Mouse (Mus musculus) naive thymus-derived CD4-positive, alpha-beta T cell, adult 2 months (primary cell): ENCODE data around the gene Atg9a.

ENCODE experiments used
- DNase-seq: peaks from one replicate; pipeline ENCODE4 v3.0.0-alpha.2; 2011; ENCODE audit warnings: low read depth

Atg9a gene

DNA sequence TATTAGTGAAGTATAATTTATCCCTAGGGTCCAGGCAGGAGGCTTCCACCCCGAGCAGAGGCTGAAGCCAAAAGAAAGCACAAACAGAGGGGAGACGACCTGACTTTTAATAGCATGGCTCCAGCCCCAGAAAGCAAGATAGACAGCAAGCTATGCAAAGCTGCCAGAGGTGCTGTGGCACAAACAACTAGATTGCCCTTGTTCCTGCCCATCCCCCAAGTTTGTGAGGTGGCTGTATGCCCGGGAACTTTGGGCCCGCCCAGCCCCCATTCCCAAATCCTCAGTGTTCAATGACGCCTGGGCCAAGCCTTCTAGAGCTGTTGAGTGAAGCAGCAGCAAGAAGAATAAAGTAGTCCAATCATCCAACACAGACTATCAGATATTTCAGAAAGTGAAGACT lies 22.9 kb upstream of the Atg9a start:
- no peak for DNase-seq

- DNase-seq: peak; percentile 19
Measured at GRCm38 (mm10) chr1:75214442-75214841, 22.4 kb upstream of the Atg9a start.

DNA sequence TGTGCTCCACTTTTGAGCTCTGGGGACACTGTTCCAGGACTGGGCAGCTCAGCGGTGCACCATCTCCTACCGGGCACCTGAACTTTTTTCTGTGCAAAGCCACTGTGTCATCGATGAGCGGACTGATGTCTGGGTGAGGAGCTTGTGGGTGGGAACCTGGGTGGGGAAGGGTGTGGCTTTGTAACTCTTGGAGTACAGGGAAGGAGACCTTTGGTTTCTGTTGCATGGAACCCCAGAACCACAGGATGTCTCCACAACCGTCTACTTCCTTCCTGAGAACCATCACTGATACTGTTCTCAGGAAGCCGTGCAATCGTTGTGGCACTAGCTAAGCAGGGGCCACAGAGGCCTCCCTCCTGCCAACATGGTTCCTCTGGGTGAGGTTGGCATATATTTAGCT lies 21.1 kb upstream of the Atg9a start:
- DNase-seq: peak; percentile 55

DNA sequence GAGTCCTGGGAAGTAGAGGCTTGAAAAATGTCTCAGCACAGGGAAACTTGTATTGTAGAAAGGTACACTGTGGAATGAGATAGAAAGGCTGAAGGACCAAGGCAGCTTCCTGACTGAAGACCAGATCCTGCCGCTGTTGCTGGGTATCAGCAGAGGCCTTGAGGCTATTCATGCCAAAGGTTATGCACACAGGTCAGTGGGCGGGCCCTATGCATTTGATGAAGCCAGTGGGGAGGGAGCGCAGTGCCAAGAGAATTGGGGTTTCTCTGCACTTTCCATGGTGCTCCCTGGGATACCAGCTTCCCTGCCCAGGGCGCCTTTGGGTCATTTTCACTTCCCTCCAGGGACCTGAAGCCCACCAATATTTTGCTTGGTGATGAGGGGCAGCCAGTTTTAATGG lies 20.5 kb upstream of the Atg9a start:
- peak; percentile 10 for DNase-seq

- no peak for DNase-seq
Measured at GRCm38 (mm10) chr1:75211141-75211708, 19.2 kb upstream of the Atg9a start.

DNA sequence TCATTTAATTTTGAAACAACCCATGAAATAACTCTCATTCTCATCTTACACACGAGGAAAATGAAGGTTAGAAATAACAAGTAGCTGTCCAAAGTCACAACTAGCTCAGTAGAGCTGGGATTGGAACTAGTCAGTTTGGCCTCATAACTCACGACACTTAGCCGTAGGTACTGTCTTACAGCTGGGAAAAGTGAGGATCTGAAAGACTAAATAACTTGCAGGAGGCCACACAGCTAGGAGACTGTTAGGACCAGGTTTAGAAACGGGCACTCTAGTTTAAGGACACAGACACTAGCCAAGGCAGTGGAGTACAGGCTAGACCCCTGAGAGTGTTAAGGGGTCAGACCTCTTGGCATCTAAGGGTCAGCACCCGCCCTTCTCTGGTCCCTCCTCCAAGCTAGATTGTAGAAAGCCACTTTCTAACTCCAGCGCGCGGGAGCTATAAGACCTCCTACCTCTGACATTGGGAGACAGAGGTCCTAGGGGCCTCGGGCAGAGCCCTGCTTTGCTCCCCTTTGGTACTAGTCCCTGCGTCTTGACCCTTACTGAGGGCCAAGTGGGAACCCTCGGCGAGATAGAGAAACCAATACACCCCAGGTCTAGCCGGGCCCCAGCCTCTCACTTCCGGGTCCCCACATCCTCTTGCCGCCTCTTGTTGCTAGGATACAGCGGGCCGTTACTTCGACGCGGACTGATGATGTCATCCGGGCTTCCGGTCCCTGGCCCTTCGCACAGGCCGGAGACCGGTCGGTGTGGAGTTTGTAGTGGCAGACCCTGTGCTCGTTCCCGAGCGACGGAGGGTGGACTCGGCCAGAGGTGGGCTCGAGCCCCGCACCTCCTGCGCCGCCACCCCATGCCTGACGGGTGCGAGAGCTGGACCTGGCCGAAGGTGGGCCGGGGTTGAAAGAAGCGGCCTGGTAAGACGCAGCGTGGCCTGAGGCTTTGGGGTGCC lies 18.4 kb upstream of the Atg9a start, which contains the start of the genes Glb1l and Stk16:
Gene Glb1l (minus strand): TSS at position 678 of the 952 bp plus-strand sequence.
Gene Stk16 (plus strand): TSS at position 703 of the 952 bp plus-strand sequence.
- peak; percentile 94 for DNase-seq

GRCm38 (mm10) chr1:75208967-75209678 lies 17.1 kb upstream of the Atg9a start:
- DNase-seq: peak; percentile 34

GRCm38 (mm10) chr1:75201236-75201635 lies 9.2 kb upstream of the Atg9a start:
- DNase-seq: no peak

DNA sequence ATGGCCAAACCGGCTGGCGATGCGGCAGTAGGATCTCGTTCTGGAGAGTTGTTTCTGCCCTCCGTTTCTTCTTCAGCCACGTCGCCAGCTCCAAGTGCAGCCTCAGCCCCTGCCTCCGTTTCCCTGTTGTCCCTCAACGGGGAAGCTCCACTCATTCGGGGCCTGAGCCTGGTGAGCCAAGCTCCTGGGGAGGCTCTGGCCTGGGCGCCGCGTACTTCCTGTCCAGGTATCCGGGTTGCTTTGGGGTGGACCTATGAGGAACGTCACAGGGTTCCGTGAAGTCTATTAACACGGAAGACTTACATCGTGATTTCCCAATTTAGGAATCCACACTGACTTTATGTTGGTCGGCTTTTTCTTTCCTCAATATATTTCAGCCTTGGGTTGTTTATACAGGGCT lies 456 bp upstream of the Atg9a start:
- no peak for DNase-seq

GRCm38 (mm10) chr1:75191258-75191621 lies 756 bp downstream of the Atg9a start:
- no peak for DNase-seq

GRCm38 (mm10) chr1:75190577-75190976 lies 1.4 kb downstream of the Atg9a start:
- no peak for DNase-seq

- no peak for DNase-seq
Measured at GRCm38 (mm10) chr1:75187914-75188483, 4.0 kb downstream of the Atg9a start.

GRCm38 (mm10) chr1:75187126-75187525 lies 4.9 kb downstream of the Atg9a start:
- DNase-seq: no peak

- DNase-seq: no peak
Measured at GRCm38 (mm10) chr1:75185495-75185894, 6.5 kb downstream of the Atg9a start.

GRCm38 (mm10) chr1:75182160-75182559 lies 9.8 kb downstream of the Atg9a start:
- DNase-seq: no peak

GRCm38 (mm10) chr1:75181377-75181870 lies 10.6 kb downstream of the Atg9a start:
- no peak for DNase-seq

DNA sequence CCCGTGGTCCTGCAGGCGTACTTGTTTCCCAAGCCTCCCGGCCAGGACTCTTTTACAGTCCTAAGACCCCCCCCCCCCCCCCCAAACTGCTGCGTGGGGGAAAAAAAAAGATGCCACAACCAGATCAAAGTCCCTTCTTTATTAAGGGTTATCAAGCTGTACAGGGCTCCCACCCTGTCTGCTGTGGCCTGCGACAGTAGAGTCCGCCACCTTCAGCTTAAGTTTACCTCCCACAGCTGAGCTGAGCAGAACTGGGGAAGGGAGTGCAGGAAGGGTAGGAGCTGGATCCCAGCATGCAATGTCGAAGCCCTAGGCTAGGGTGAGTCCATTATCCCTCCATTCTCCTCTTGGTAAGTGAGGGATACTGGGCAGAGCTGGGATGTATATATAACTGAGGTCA lies 11.3 kb downstream of the Atg9a start:
- DNase-seq: no peak

GRCm38 (mm10) chr1:75180105-75180590 lies 11.8 kb downstream of the Atg9a start, which contains the start of gene Abcb6:
Gene Abcb6 (minus strand): TSS chr1:75180392.
- DNase-seq: peak; percentile 82

- peak; percentile 23 for DNase-seq
Measured at GRCm38 (mm10) chr1:75179334-75180104, 12.5 kb downstream of the Atg9a start.

DNA sequence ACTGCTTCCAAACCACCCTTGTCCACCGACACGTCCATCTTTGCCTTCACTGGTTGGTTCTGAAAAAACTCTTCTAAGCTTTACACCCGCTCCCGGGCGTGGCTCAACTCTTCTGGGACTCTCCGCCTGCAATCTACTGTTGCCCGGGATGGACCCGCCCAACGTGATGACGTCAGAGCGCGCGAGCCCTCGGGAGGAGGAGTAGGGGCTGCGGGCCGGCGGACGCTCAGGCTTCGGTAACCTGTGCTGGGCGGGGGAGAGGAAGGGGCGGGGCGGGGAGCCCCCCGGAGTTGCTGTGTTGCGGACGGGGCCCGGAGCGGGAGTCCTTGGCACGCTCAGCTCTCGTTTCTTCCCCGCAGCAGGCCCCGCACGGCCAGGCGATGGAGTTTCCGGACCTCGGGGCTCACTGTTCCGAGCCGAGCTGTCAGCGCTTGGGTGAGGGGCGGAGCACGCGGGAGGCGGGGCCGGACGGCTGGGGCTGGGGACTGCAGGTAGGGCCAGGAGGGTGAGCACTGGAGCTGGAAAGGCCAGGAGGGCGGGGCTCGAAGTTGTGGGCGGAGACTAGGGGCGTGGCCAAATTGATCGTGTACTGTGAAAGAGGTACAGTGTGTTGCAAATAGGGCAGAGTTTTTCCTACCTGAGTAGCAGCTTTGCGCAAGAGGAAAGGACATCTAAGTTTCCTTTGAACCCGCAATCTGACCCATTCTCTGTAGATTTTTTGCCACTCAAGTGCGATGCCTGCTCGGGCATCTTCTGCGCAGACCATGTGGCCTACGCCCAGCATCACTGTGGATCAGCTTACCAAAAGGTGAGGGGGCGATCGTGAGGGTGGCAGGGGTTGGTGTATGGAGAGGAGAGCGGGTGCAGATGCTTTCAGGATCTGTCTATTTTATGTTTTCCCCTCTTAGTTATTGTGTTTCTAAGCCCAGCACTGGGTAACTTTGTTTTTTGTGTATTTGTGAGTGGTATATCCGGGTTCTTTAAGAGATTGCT lies 23.2 kb downstream of the Atg9a start, which contains the start of gene Zfand2b:
Gene Zfand2b (plus strand): TSS at position 175 of the 993 bp plus-strand sequence.
- peak; percentile 98 for DNase-seq
